ENCODE assay signal across 9 mouse cellular contexts in the genomic region with DNA sequence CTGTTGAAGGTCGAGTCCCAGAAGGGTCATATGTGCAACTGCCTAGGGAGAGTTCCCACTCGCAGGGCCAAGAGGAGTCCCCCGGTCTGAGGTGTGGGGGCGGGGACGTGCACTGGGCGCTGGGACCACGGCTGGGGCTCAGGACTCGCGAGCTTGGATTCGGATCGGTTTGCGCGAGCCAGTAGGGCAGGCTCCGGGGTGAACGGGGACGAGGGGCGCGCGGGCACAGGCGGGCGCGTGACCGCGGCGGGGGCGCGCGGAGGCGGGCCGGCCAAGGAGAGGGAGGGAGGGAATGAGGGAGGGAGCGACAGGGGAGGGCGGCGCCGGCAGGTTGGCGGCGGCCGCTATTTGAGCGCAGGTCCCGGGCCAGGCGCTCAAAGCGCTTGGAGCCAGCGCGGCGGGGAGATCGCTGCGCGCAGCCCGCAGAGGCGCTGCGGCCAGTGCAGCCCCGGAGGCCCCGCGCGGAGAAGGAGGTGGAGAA. TPM values are rescaled to one million over a fixed set of nuclear protein-coding genes. Genes with fewer than 3 reads are reported as not detected.
DNase-seq lines count a peak whose midpoint lies in the region; ATAC-seq and TF ChIP-seq lines count a peak whose summit lies in the region.
"Had no signal": no experiment of that assay in that cellular context is flagged by ENCODE, and none has a peak within 500 bp of the region (broad histone marks: within the 10 kb centered on the region; RNA-seq: fewer than 3 reads in every experiment).

A gene (plus strand): TSS at position 122 of the 481 bp plus-strand sequence.

- TF ChIP-seq CTCF in layer of hippocampus, adult 2 months (conservative IDR thresholded peaks at IDR 0.05): no peak
- TF ChIP-seq CTCF in liver, postnatal 0 days (IDR thresholded peaks at IDR 0.05; ENCODE audit: low read depth): no peak

- TF ChIP-seq EP300 in liver, postnatal 0 days (IDR thresholded peaks at IDR 0.05; ENCODE audit: low read depth): no peak

- peak within 1 kb of the TSS; percentile 99 for H3K4me2 ChIP-seq in forebrain, embryonic 16.5 days (ENCODE audit: low read length)
- peak within 1 kb of the TSS; percentile 75 for H3K4me2 ChIP-seq in liver, postnatal 0 days (ENCODE audit: low read depth, low read length)

- peaks cover 20% of the 10 kb centered on the region; the same call in 1 of the 2 replicates for H3K27me3 ChIP-seq in forebrain, embryonic 16.5 days (replicated peaks; ENCODE audit: control insufficient read depth, insufficient read depth, low read length)
- peaks cover 70% of the 10 kb centered on the region for H3K27me3 ChIP-seq in liver, postnatal 0 days (ENCODE audit: insufficient read depth, low read length)

- H3K27ac ChIP-seq in forebrain, embryonic 16.5 days (ENCODE audit: low read length): peak within 1 kb of the TSS; percentile 37
- 0 out of 2 replicates have a peak within 1 kb of the TSS, but pooled peaks have one; percentile 32 for H3K27ac ChIP-seq in layer of hippocampus, adult 2 months
- H3K27ac ChIP-seq in liver, postnatal 0 days (ENCODE audit: low read depth): no peak within 1 kb of the TSS

- peaks cover 23% of the 10 kb centered on the region for H3K4me1 ChIP-seq in forebrain, embryonic 16.5 days (replicated peaks; ENCODE audit: control insufficient read depth, insufficient read depth, low read length)
- H3K4me1 ChIP-seq in liver, postnatal 0 days (ENCODE audit: insufficient read depth): 0 out of 2 replicates have a peak, but pooled peaks cover 5% of the 10 kb centered on the region

- intact Hi-C loops in heart, postnatal 25 days (cut with DNase I): no loop called here

- ATAC-seq in forebrain, embryonic 16.5 days: peak; percentile 70
- ATAC-seq in liver, postnatal 0 days: peak; percentile 23; the same call in 1 of the 2 replicates
- ATAC-seq: Patski had no signal

- H3K36me3 ChIP-seq in forebrain, embryonic 16.5 days (ENCODE audit: control insufficient read depth, insufficient read depth): no peaks in the 10 kb centered on the region
- H3K36me3 ChIP-seq in liver, postnatal 0 days (replicated peaks; ENCODE audit: insufficient read depth, low read length): no peaks in the 10 kb centered on the region

- H3K9ac ChIP-seq in forebrain, embryonic 16.5 days (replicated peaks; ENCODE audit: low read depth, low read length): peak within 1 kb of the TSS; percentile 77
- no peak within 1 kb of the TSS for H3K9ac ChIP-seq in liver, postnatal 0 days (replicated peaks)

- H3K9me3 ChIP-seq in forebrain, embryonic 16.5 days (ENCODE audit: control insufficient read depth, low read length): no peaks in the 10 kb centered on the region
- no peaks in the 10 kb centered on the region for H3K9me3 ChIP-seq in liver, postnatal 0 days (ENCODE audit: low read length)

- peak; percentile 60 for DNase-seq in Muller cell, postnatal 12 days (ENCODE audit: inconsistent ontology term)
- peak; percentile 89 for DNase-seq in cerebellum, adult 11-12 months
- no peak for DNase-seq in heart, postnatal 25 days (ENCODE audit: low spot score)
- peak in 1 of 2 experiments; percentile 17 for DNase-seq in layer of hippocampus, adult 2 months (ENCODE audit: low spot score in 2 of 2)
- DNase-seq in liver, postnatal 0 days: peak; percentile 33
- DNase-seq in ovary, postnatal 10 days (ENCODE audit: low spot score): peak; percentile 5
- DNase-seq in T-cell, adult 2 months (ENCODE audit: low spot score): no peak

- WGBS in forebrain, embryonic 16.5 days: under 1% methylated on average over 37 of the region's 54 CpGs
- under 1% methylated on average over 32 of the region's 54 CpGs for WGBS in liver, postnatal 0 days (ENCODE audit: insufficient replicate concordance)

- H3K4me3 ChIP-seq in forebrain, embryonic 16.5 days (replicated peaks; ENCODE audit: low read length): peak within 1 kb of the TSS; percentile 82
- H3K4me3 ChIP-seq in layer of hippocampus, adult 2 months: peak within 1 kb of the TSS; percentile 59
- peak within 1 kb of the TSS; percentile 50 for H3K4me3 ChIP-seq in liver, postnatal 0 days (ENCODE audit: low read depth, low read length)

RNA-seq across cellular contexts. Expression of the gene that starts here (rescaled TPM):
- 3.6 and 5.8 TPM in 2 replicates for polyA plus RNA-seq in forebrain, embryonic 16.5 days (2015; fragmentation: Nextera tagmentation; extraction: Ambion mirVana)
- total RNA-seq in heart, postnatal 25 days (2021): 10 to 100 TPM; 12.3 to 13.4 TPM
- total RNA-seq in layer of hippocampus, adult 2 months (2021): 10 to 100 TPM; 18.1 to 19.3 TPM
- not detected in 2 replicates for polyA plus RNA-seq in liver, postnatal 0 days (2015; fragmentation: Nextera tagmentation; extraction: Ambion mirVana)

Comparison
In these comparisons a context has a peak if more than half of its experiments do, and no peak if none do; other contexts are left out.
1. Peak in DNase-seq, ATAC-seq, H3K4me3 ChIP-seq and H3K4me2 ChIP-seq in liver, postnatal 0 days; RNA of the gene not detected or under 1 TPM.
2. DNase-seq: peak in Muller cell, postnatal 12 days (single experiment), cerebellum, adult 11-12 months (single experiment) and ovary, postnatal 10 days (single experiment); none in heart, postnatal 25 days (single experiment) and T-cell, adult 2 months (single experiment).
3. Peak in every context shown above with its lines, with median percentiles within 50 percentile points of each other: H3K4me3 ChIP-seq.